Mouse (Mus musculus) right cerebral cortex, postnatal 36 days (tissue): Measurements from ENCODE around the gene Twist1.

Source experiments
- DNase-seq, 2 experiments: peaks; one replicate each; pipeline ENCODE4 v3.0.0; 2022; ENCODE audit warnings: low spot score in 2 of 2, mixed read lengths in 1 of 2

Gene Twist1

GRCm38 (mm10) chr12:33957400-33958240 is at the start of gene Twist1:
TSS of gene Twist1 (plus strand) at chr12:33957671.
- DNase-seq, result no peak

- no peak for DNase-seq
Observed at GRCm38 (mm10) chr12:33926751-33927150, 30.7 kb upstream of the Twist1 start.

- DNase-seq, result no peak
Observed at GRCm38 (mm10) chr12:33927334-33928098, 30.0 kb upstream of the Twist1 start.

GRCm38 (mm10) chr12:33928331-33929192 is 28.9 kb upstream of the Twist1 start, which contains the start of gene Ferd3l:
TSS of gene Ferd3l (plus strand) at chr12:33928425.
- DNase-seq, result no peak

DNA sequence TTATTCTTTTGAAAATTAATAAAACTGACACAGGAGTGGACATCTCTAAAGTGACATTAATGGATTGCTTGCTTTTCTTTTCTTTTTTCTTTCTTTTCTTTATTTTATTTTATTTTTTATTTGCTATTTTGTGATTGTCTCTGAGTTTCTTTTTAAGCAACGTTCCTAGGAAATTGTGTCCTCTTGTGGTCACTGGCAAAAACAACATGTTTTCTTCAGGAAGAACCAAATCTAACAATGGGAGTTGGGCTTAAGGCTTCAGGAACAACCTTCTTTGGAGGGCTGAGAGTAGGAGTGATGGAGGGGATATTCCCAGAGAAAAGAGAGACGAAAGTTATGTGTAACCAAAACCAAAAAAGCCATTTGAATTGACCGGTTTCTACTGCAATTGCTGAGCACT is 4.6 kb upstream of the Twist1 start:
- DNase-seq, result no peak

- no peak for DNase-seq
Observed at GRCm38 (mm10) chr12:33954931-33955565, 2.4 kb upstream of the Twist1 start.

DNA sequence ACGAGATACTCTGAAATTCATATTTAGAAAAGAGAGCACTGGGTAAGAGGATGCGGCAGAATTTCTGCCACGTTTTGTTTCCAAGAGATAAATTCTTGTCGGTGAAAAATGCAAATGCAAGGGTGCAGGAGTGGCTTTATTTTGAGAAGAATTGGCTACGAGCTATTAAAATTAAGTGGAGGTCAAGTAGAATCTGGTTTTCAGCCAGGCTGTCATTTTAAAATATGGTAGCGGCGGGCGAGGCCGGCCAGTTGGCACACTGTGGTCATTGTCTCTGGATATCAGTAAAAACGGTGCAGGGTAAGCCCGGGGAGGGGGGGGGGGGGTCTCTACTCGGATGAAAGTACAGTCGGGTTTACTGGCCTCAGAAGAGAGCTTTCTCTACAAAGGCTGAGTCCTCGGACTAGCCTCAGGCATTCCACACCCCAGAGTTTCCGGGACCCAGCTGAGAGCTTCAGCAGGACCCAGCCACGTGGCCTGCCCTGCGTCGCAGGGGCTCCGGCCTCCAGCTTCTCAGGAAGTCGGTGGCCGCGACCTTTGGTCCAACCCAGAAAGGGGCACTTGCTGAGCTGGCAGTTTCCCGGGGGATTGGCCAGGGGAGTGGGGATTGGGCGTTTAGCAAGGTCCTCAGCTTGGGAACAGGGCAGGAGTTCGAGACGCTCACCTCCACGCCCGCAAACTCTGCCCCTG is 1.7 kb upstream of the Twist1 start:
- no peak for DNase-seq

- DNase-seq, result no peak
Observed at GRCm38 (mm10) chr12:33956576-33957399, 683 bp upstream of the Twist1 start.

GRCm38 (mm10) chr12:33958241-33959194 is 1.0 kb downstream of the Twist1 start:
- no peak for DNase-seq

DNA sequence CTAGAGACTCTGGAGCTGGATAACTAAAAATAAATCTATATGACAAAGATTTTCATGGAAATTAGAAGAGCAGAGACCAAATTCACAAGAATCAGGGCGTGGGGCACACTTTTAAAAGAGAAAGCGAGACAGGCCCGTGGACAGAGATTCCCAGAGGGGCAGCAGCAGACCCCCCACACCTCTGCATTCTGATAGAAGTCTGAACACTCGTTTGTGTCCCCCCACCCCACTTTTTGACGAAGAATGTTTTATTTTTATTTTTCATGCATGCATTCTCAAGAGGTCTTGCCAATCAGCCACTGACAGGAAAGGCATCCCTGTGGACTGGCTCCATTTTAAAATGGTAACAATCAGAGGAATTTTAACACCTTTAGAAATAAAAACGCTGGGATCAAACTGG is 1.7 kb downstream of the Twist1 start:
- no peak for DNase-seq

- DNase-seq, result no peak
Observed at GRCm38 (mm10) chr12:33959846-33960245, 2.4 kb downstream of the Twist1 start.

DNA sequence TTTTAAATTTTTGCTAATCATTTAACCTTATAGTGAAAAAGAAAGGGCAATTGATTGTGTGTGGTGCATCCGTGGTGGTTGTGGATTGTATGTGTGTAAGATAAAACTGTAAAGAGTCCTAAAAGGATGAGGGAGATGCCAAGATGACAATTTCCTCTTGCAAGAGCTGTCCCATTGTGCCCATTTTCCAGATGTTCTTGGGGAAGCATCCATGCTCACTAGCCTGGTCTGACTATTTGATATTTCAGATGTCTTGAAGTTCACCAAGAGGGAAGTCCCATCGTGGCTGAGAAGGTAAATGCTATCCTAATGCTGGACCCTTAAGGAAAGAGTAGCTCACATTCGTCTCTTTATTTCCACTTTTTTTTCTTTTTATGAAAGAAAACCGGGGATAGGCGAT is 3.5 kb downstream of the Twist1 start:
- DNase-seq, result no peak

- DNase-seq, result no peak
Observed at GRCm38 (mm10) chr12:33962118-33962772, 4.8 kb downstream of the Twist1 start.

DNA sequence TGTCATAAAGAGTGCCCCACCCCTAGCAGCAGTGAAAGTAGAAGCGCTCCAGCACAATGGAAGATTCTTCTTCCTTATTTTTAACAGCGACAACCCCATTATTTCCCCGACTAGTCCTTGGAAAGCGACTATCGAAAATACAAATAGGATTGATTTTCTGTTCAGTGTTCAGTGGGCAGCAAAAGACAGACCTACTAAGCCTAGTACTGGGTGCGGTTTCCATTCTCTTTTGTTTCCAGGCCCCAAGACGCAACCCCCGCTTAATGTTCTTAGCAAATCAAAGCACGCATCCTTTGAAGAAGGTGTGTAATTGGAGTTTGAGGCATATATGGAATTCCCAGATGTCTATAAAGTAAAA is 5.3 kb downstream of the Twist1 start:
- DNase-seq, result no peak

GRCm38 (mm10) chr12:33963671-33964369 is 6.3 kb downstream of the Twist1 start:
- DNase-seq, result no peak

GRCm38 (mm10) chr12:33964427-33964826 is 7.0 kb downstream of the Twist1 start:
- no peak for DNase-seq

GRCm38 (mm10) chr12:33965661-33966360 is 8.3 kb downstream of the Twist1 start:
- no peak for DNase-seq
